Mouse (Mus musculus) urinary bladder, postnatal 36 days (tissue): ENCODE results near the gene Asb1.

Source experiments
- DNase-seq, 2 experiments: peaks; one replicate each; pipeline ENCODE4 v3.0.0; 2022; ENCODE audit warnings: low spot score in 2 of 2, mixed read lengths in 1 of 2

The Asb1 gene

DNA sequence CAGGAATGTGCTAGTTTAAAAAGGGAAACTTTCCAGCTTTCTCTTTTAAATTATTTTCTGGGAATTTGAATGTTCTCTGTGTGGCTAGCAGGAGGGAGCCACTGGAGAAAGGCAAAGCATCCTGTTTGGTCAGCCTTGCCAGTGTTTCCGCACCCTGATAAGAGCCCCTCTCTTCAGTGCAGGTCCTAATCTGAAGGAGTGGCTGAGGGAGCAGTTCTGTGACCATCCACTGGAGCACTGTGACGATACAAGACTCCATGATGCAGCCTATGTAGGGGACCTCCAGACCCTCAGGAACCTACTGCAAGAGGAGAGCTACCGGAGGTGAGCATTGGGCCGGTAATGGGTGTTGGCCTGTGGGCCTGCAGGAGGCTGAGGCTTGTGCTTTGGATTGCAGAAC is 3.6 kb downstream of the Asb1 start:
- no peak for DNase-seq

DNA sequence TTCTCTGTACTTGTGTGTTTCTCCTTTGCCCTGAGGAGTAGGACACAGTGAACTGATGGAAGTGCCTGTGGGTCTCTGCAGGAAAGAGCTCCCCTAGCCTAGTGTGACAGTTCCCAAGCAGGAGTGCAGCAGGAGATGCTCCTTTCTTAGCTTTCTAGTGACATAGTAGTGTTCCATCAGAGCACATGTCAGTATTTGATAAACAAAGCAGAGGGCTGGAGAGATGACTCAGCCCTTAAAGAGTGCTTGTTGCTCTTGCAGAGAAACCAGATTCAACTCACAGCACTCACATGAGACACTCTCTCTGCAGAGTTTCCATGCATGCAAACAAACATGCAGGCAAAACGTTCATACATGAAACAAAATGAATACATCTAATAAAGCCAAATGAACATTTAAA is 4.9 kb downstream of the Asb1 start:
- DNase-seq, result no peak

DNA sequence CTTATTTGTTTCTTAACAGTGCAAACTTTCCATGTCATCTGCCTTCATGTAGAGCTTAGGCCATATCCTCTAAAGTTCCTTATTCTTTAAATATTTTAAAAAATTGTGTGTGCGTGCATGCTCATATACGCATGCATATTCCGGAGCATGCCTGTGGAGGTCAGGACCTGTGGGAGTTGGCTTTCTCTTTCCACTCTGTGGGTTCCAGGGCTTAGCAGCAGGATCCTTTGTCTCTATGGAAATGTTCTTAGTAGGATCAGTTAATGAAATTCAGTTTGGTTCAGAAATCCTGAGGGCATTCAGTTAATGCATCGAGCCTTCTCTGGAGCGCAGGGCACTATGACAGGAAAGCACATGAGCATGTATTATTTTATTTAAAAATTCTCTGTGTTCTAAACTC is 7.2 kb downstream of the Asb1 start:
- no peak for DNase-seq

DNA sequence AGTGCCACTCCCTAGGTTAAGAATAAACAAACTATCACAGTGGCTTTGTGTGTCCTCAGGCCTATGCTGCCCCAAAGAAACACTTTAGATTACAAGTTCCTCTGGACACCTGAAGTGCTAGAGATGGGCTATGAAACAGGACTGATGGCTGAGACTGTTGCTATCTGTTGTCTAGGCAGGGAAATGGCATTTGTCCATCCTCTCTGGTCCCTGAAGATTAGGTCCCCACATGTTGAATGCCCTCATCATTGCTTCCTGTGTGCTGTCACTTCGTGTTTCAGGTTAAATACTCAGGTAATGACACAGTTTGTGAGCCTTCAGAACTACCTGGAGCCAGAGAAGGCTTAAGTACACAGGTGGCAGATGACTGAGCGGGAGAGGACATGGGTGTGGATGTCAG is 8.7 kb downstream of the Asb1 start:
- DNase-seq, result no peak

DNA sequence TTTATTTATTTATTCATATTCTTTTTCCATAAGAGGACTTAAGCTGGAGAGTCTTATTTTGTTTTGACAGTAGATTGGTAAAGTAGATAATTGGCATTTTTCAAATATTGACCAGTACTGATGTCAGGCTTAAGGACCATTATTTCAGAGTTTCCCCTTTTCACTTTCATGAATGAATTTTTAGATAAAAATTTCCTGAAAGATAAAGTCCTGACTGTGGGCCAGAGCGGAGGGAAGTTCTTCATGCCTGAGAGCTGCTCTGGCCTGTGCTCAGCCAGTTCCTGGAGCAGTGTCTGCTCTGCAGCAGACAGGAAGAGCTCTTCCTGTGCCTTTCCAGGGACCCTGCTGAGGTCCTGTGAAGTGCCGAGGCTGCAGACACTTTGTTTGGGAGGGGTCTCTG is 16.8 kb downstream of the Asb1 start:
- no peak for DNase-seq

DNA sequence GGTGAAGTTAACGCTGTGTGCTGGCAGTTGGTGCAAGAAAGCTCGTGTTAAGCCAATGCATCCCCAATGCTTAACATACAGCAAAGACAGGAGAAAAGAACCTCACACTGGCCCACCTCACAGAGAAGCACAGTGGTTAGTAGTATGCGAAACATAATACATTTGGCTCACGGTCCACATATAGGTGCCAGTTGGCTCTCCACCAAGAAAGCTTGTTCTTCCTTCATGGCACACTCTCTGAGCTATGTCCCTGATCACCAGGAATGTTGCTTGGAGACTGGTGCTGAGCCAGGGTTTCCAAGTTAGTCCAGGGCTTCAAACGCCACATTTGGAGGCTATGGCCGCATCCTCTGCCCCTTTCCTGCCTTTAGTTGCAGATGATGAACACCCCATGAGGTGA is 20.9 kb downstream of the Asb1 start:
- DNase-seq, result no peak

DNA sequence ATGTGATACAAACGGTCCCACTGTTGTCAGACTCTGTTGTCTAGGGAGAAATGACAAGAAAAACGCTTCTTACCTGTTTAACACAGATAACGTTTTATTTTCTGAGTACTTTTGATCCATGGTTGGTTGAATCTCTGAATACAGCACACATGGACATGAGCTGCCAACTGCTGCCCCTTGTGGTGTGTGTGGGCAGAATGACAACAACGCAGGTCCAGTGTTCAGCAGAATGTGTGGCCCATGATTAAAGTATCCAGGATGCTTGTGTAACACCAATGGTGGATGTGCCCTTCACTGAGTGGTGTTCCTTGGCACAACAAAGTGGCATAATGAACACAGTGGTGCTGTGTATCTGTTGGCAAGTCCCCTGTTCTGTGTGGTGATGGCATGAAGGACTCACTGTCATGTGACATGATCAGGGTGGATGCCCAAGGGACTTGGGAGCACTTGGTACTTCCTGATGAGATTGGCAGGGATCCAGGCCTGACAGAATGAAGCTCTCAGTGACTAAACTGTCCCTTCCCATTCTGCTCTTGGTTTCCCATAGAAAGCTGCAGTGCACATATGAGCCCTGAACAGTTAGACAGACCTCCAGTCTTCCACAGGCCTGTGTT is 22.7 kb downstream of the Asb1 start:
- DNase-seq, result no peak

DNA sequence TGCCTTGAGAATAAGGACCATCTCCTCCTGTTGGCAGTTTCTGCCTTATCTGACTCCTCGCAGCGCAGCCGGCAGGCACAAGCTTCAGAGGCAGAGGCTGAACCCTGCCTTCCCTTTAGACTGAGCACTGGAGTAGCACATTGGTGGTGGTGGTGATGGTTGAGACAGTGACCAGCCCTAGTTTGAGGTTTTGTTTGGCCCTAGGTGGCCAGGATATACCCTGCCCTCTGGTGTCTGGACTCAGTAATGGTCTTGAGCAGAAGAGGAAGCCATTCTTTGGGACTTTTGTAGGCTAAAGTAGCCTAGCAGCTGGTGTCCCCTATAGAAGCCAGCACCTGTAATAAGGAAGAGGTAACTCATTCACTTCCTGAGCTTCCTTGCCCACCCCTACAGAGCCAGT is 23.7 kb downstream of the Asb1 start:
- DNase-seq, result no peak

DNA sequence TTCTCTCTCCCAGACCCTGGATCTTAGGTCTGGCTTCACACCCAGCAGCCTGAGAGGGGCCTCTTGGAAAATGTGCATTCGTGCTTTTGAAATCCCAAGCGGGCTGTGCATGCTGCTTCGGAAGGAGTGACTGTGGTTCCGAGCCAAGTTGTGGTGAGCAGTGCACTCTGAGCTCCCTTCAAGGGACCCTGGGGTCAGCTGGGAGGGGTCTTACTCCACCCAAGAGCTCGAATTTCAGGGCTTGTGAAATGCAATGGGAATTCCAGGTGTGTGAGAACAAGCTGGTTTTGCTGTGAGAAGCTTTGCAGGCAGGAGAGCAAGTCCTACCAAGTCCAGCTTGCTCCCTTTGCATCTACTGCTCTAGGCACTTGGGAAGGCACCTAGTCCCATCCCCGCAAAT is 24.3 kb downstream of the Asb1 start:
- DNase-seq, result no peak

DNA sequence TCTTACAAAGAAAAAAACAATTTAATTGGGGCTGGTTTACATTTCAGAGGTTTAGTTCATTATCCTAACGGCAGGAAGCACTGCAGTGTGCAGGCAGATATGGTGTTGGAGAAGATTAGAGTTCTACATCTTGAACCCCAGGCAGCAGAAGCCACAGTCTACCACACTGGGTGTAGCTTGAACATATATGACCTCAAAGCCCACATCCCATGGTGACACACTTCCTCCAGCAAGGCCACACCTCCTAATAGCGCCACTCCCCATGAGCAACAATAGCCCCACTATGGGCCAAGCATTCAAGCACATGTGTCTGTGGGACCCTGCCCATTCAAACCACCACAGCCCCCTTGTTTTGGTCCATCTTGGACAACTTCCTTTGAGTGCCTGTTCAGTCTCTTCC is 26.9 kb downstream of the Asb1 start:
- no peak for DNase-seq

DNA sequence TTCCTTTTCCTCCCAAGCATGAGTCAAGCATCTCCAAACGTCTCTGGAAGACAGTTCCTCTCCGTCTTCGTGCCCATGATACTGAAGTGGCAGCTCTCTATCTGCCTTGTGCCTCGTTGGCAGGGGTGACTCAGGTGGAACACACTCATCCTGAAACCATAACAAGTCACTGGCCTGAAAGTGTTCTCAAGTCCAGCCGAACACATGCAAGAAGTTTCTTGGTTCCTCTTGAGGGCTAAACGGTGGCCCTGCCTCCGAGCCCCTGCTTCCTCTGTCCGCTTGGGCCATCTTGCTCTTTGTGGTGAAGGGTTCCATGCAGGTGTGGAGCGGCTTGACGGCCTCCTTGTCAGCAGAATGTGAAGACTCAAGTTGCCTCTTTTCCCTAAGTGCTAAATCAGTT is 32.1 kb downstream of the Asb1 start:
- DNase-seq, result no peak

DNA sequence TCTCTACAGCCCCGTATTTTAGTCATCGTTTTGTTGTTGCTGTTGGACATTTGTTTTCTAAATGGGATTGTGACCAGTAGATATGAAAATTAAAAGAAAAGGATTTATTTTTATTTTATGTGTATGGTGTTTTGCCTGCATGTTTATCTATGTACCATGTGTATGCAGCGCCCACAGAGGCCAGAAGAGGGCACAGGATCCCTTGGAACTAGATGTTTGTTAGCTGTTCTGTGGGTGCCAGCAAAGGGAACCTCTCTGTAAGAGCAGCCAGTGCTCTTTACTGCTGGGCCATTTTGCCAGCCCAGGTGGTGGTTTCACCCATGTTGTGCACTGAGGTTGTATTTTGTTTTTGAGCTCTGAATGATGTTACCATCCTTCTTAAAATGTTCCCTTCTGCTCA is 33.9 kb downstream of the Asb1 start:
- peak; percentile 38 for DNase-seq

DNA sequence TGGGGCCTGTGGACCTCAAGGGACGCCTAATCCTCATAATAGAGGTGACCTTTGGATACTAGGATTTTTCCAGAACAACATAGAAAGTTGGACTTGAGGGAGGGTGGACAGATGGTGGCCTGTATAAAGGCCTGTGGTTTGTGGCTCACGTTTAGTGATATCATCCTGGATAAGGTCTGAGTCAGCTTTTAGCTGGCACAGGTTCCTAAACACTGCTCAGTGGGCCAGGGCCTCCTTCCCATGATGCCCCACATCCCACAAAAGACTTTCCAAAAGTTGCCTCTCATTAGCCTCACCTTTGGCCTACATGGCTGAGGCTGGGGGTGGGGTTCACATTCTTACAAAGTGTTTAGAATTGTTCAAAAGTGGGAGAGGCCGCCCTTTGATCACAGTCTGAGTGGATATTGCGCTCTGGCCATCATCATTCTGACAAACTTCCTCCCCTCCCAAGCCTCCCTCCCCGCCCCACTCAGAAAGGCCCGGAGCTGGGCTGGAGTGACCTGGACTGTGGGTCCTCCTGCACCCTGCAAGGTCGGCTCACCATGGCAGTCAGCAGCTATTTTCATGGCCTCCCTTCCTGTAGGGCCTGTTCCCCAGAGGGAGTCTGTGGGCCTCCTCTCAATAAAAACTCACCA is 37.7 kb downstream of the Asb1 start:
- peak in 1 of 2 experiments; percentile 6 for DNase-seq

DNA sequence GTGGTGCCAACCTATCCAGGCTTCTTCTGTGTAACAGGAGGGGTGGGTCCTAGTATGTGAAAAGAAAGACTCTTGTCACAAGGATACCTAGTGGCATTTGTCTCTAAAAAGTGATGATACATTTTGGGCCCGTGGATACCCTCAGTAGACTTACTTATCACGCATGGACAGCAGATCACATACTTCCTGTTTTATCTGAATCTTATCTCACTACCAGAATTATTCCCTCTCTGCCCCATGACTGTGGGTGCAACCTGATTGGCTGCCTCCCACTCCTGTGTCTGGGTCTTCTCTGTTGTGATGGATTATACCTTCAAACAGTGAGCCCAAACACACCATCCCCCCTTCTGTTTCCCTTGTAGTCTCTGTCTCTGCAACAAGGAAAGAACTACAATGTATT is 40.2 kb downstream of the Asb1 start:
- no peak for DNase-seq

DNA sequence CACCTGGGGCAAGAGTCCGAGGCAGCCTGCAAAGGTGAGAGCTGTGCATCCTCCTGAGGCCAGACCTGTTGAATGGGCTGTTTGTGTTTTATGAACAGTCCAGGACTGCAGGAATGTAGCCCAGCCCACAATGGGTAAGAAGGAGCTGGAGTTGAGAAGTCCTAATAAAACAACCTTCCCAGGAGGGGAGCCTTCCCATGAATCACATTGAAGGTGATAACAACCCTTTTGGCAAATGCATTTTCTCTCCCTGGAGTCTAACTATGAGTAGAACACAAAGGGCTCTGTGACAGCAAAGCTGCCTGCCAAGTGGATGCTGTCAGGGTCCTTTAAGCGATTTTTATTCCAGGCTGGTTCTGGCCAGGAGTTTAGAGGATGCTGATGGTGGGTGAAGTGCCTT is 40.9 kb downstream of the Asb1 start:
- DNase-seq, result no peak

DNA sequence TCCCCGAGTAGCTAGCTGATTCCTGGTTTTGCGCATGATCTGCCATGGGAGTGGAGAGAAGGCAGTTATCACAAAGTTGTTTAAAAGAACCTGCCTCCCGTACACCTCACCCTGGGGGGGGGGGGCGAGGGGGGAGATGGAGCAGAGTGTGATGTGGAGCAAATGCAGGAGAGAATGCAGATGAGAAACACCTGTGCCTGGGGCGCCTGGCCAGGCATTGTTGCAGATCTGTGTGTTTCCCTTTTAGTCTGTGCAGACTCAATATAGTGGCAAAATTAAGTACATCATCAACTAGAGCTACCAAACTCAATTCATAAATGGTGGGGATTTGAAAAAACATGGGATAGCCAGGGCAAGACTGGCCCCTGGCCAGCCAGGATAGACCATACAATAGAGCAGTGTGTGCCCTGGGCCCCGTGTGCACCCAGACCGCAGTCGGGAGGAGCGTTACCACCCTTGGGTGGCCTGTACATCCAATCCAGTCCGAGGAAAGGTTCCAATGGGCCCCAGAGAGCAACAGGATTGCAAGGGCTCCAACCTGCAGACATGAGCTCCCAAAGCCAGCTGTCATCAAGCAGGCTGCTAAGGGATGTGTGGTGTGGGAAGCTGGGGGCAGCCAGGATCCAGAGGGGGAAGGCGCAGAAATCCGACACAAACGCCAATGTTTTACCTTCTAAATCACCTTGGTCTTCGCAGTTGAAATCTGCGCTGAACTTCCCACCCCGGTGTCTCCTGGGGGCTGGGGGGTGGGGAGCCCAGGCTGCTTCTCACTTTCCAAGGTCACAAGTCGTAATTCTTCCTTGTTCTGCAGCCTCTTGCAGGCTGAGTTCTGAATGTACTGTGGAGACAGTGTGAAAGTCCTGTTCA is 44.9 kb downstream of the Asb1 start:
- no peak for DNase-seq

DNA sequence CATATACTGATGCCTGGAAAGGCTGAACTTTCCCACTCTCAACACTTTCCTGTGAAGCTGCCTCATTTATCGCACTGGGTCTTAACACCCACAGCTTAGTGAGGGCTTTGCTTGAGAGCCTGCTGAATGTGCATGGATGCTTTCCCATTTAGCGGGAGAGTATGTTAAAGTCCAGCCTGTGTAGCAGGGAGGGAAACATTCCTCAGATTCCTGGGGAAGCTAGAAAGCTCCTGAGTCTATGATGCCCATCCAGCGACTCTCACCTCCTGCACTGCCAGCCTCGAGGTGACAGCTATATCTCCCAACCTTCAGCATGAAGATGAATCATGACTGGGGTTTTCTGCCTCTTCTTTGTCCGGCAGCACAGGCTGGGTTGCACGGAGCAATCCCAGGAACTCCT is 49.4 kb downstream of the Asb1 start:
- DNase-seq, result no peak

DNA sequence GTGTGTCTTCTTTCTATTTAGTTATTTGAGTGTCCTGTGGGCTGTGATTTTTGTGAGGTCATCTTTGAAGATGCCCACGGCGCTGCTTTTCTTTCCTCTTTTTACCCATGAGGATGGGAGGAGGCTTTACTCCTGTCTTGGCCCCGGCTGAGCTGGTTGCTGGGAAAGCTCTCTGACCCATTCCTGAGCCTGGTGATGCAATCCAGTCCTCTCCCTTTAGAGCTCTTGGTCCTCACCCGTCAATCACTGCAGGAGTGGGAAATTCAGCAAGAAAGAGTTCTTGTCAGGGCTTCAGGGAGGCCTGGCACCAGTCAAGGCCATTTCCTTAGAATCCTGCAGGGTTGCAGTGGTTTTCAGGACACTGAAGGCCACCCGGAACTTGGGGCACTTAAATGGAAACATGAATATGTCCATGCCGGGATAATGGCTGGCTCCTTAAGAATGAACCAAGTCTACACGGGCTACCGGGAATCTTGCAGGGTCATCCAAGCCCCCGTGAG is 55.2 kb downstream of the Asb1 start:
- DNase-seq, result no peak

DNA sequence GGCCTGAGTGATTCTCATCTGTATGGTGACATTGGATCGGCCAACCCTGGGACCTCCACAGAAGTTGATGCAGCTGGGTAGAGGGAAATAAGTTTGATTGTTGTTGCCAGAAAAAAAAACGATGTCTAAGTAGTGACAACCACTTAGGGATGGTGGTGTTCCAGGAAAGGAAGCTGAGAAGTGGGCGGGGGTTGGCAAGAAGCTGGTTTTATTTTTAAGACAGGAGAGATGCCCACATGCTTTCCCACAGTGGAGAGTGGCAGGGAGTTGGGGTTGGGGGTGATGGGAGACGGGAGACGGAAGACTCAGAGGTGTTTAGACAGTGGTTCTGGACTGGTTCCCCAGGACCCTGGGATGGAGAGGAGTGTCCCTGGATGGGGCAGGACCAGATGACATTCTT is 57.3 kb downstream of the Asb1 start:
- DNase-seq, result no peak

DNA sequence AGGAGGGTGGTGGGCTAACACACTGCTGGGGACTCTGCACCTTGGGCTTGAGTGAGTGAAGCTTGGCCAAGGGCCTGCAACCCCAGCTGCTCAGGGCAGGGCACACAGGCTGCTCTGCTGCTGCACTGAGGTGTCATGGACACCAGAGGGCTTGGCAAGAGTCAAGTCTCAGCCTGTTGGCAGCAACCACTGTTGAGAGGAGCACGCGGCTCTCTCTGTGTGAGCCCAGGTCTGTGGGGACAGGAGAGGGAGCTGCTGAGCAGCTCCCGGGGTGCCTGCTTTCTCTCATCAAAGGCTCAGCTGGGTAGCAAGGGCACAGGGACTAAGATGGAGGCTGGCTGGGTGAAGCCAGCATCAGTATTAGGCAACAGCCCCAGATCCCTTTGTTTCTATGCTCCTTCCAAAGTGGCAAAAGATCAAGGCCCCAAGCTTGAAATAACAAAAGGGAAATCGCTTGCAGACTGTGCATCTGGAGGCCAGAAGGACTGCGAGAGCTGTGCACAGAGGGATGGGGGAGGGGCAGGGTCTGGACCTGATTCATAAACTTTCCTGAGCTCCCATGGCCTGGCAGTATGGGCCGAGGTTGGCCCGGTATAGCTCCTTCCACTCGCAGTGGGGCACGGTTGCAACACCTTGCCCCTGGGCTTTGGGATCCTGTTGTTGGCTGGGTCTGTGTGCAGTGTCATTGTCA is 60.5 kb downstream of the Asb1 start:
- peak; percentile 42 to 73 for DNase-seq

DNA sequence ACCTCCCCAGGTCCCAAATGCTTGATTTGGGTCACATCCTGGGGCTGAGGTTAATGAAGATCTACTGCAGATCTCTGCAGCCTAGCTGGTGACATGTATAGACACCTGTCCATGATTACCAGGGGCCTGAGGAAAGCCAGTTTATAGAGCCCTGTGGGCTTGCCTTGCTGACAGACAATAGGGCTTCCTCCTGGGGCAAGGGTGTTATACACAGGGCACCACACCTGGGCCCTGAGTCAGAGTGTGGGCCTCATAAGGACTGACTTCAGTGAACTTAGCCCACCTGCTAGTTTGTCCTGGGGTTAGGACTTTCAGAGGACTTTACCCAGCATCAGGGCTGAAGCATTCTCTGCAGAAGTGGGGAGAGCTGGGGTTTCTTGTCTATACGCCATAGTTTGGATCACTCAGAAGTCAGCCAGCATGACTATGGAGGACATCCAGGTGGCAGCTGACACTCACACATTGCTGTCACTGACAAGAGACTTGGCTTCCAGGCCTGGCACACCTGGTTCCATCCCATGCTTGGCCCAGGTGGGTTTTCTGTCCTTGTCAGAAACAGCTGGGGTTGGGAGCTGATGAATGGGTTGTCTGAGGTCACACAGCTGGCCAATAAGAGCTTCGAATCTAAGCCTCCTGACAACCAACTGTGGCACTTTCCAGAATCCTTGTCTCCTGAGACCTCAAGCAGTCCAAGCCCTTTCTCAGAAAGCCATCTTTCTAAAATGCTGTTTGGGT is 61.2 kb downstream of the Asb1 start:
- no peak for DNase-seq

DNA sequence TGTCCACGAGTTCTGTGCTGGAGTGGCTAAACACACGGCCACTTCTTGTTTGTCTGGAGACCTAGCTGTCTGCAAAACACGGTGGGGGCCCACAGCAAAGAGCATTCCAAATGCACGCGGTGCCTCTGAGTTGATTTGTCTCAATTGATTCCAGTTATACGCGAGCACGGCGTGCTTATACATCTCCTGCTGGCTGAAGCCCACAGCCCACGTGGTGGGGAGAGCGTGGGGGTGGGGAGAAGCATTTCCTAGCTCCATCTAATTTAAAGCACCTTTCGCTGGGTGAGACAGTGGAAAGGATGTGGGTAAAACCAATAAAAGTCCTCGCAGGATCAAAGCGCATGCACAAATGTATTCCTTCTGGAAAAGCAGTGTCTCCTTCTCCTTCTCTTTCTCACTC is 65.3 kb downstream of the Asb1 start:
- DNase-seq, result no peak
